Mouse (Mus musculus) bone marrow macrophage, adult 2 months (primary cell): ENCODE data around the gene Evx1.
"Not testable (repeated sequence)": the region's sequence is repeated elsewhere in the genome, so short reads cannot be mapped to it uniquely, and the experiment has no call there.

ENCODE experiments used
- CTCF ChIP-seq: IDR thresholded peaks from 2 replicates; pipeline ENCODE4 v1.5.1; 2012; ENCODE audit warnings: low read depth, mild to moderate bottlenecking, low read length, moderate library complexity
- POLR2A ChIP-seq: IDR thresholded peaks from 2 replicates; pipeline ENCODE4 v1.6.1; 2012; ENCODE audit warnings: mild to moderate bottlenecking, low read depth, low read length, borderline replicate concordance

DNA sequence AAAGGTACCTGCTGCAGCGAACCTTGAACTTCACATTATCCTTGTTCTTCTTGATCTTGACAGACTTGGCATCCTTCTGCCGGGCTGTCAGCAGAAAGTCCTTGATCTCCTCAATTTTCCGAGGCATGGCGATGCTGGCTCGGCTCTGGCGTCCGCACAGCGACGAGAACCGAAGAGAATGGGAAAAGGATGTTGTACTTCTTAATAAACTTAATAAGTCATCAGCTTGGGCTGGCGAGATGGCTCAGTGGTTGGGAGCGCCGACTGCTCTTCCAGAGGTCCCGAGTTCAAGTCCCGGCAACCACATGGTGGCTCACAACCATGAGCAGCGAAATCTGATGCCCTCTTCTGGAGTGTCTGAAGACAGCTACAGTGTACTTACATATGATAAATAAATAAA is 33.5 kb downstream of the Evx1 start:
- TF ChIP-seq CTCF, POLR2A: not testable (repeated sequence)
